Mouse (Mus musculus) liver, postnatal 0 days (tissue): ENCODE measurements around the gene Gabbr2.

ENCODE experiments used
- CTCF ChIP-seq: sonication (generic); IDR thresholded peaks from 2 replicates; pipeline ENCODE4 v1.5.1; 2016; ENCODE audit warnings: antibody characterized with exemption, low read depth
- EP300 ChIP-seq: IDR thresholded peaks from 2 replicates; pipeline ENCODE4 v1.6.1; 2016; ENCODE audit warnings: antibody characterized with exemption, low read depth, mild to moderate bottlenecking

- no peak for TF ChIP-seq CTCF
- no peak for TF ChIP-seq EP300
These were observed 146.6 kb downstream of the Gabbr2 start for GRCm38 (mm10) chr4:46844982-46845643.
